Mouse (Mus musculus) hindbrain, embryonic 11.5 days (tissue): Measurements from ENCODE around the gene Npat. TPM values are rescaled to one million over a fixed set of nuclear protein-coding genes. Genes with fewer than 3 reads are reported as not detected.

Source experiments
- ATAC-seq: fragments of 200-750 bp; cut with Nextera tagmentation; 2 replicates; pipeline ENCODE4 v1.8.0; 2017; ENCODE audit warnings: mild to moderate bottlenecking, moderate TSS enrichment, moderate library complexity; ENCODE audit not compliant: low FRiP score
- DNase-seq: peaks from one replicate; pipeline ENCODE4 v3.0.0-alpha.2; 2015; ENCODE audit warnings: low spot score
- H3K27ac ChIP-seq: fragments of 300-500 bp; sonication (generic); 2 replicates; pipeline ENCODE4 v1.5.1; 2014; ENCODE audit warnings: mild to moderate bottlenecking, low read depth, low read length
- H3K27me3 ChIP-seq: fragments of 300-500 bp; sonication (generic); 2 replicates; pipeline ENCODE4 v1.6.1; 2014; ENCODE audit warnings: mild to moderate bottlenecking, low read length, moderate library complexity, mixed read lengths; ENCODE audit not compliant: control insufficient read depth, insufficient read depth
- H3K36me3 ChIP-seq: fragments of 300-500 bp; sonication (generic); 2 replicates; pipeline ENCODE4 v1.6.1; 2014; ENCODE audit warnings: mild to moderate bottlenecking, low read length, moderate library complexity, mixed read lengths; ENCODE audit not compliant: control insufficient read depth, insufficient read depth
- H3K4me1 ChIP-seq: fragments of 300-500 bp; sonication (generic); replicated peaks from 2 replicates; pipeline ENCODE4 v1.6.1; 2014; ENCODE audit warnings: low read length, mixed read lengths; ENCODE audit not compliant: control insufficient read depth, insufficient read depth
- H3K4me2 ChIP-seq: fragments of 300-500 bp; sonication (generic); replicated peaks from 2 replicates; pipeline ENCODE4 v1.6.1; 2014; ENCODE audit warnings: mild to moderate bottlenecking, low read depth, low read length
- H3K4me3 ChIP-seq: fragments of 300-500 bp; sonication (generic); 2 replicates; pipeline ENCODE4 v1.5.1; 2014; ENCODE audit warnings: low read depth, low read length
- H3K9ac ChIP-seq: fragments of 300-500 bp; sonication (generic); 2 replicates; pipeline ENCODE4 v1.6.1; 2014; ENCODE audit warnings: low read depth, low read length
- H3K9me3 ChIP-seq: fragments of 300-500 bp; sonication (generic); 2 replicates; pipeline ENCODE4 v1.6.1; 2016; ENCODE audit warnings: low read length; ENCODE audit not compliant: control insufficient read depth
- WGBS: fragments of 180-500 bp; shearing (Covaris S2); extraction: QIAGEN DNeasy Blood & Tissue Kit; methylation state at CpG from one replicate; pipeline ENCODE4 v1.1.7; 2014; 5-methylcytosine and 5-hydroxymethylcytosine counted together
- polyA plus RNA-seq: library from polyadenylated mRNA; unstranded; fragments of >200 nt; fragmentation: Nextera tagmentation; extraction: Ambion mirVana; gene quantifications from 2 replicates; pipeline ENCODE4 v1.2.1, GENCODE M21; 2014

Npat gene
- 20.3 and 21.3 TPM in 2 replicates for polyA plus RNA-seq

- WGBS, result under 1% methylated on average over 69 of the region's 69 CpGs
- Histone ChIP-seq H3K4me1 (no peaks in the 10 kb centered on the region), H3K4me2 (peak within 1 kb of the TSS; percentile 87), H3K27me3 (no peaks in the 10 kb centered on the region), H3K9me3 (no peaks in the 10 kb centered on the region), H3K36me3 (no peaks in the 10 kb centered on the region), H3K9ac (peak within 1 kb of the TSS; percentile 83), H3K4me3 (peak within 1 kb of the TSS; percentile 88), H3K27ac (peak within 1 kb of the TSS; percentile 76)
- ATAC-seq (peak; percentile 100), DNase-seq (peak; percentile 100)
These were observed at the start of gene Npat, which contains the start of gene Atm for GRCm38 (mm10) chr9:53536558-53537320. Npat (plus strand) TSS chr9:53537047. Atm (minus strand) TSS chr9:53536740.

GRCm38 (mm10) chr9:53508053-53508452, 28.8 kb upstream of the Npat start:
- H3K27ac ChIP-seq, result no peak overlapping the region
- no peaks in the 10 kb centered on the region for H3K36me3 ChIP-seq
- WGBS, result 90% methylated on average over 7 of the region's 7 CpGs
- DNase-seq (no peak), ATAC-seq (no peak)
- no peak overlapping the region for H3K9ac ChIP-seq
- no peaks in the 10 kb centered on the region for H3K4me1 ChIP-seq
- no peaks in the 10 kb centered on the region for H3K27me3 ChIP-seq
- no peak overlapping the region for H3K4me2 ChIP-seq
- no peak overlapping the region for H3K4me3 ChIP-seq
- no peaks in the 10 kb centered on the region for H3K9me3 ChIP-seq

- Histone ChIP-seq H3K9me3 (no peaks in the 10 kb centered on the region), H3K36me3 (no peaks in the 10 kb centered on the region), H3K4me3 (no peak overlapping the region), H3K27me3 (no peaks in the 10 kb centered on the region), H3K4me2 (no peak overlapping the region), H3K4me1 (no peaks in the 10 kb centered on the region), H3K9ac (no peak overlapping the region), H3K27ac (no peak overlapping the region)
- ATAC-seq, result no peak
- DNase-seq, result no peak
These were observed 22.8 kb upstream of the Npat start for GRCm38 (mm10) chr9:53514091-53514490.

GRCm38 (mm10) chr9:53517373-53518009, 19.4 kb upstream of the Npat start:
- Histone ChIP-seq H3K4me2 (no peak overlapping the region), H3K9me3 (no peaks in the 10 kb centered on the region), H3K36me3 (no peaks in the 10 kb centered on the region), H3K4me1 (no peaks in the 10 kb centered on the region), H3K27ac (no peak overlapping the region), H3K9ac (no peak overlapping the region), H3K27me3 (no peaks in the 10 kb centered on the region), H3K4me3 (no peak overlapping the region)
- no peak for DNase-seq
- WGBS, result 79% methylated on average over 9 of the region's 9 CpGs
- no peak for ATAC-seq

- ATAC-seq (no peak), DNase-seq (peak; percentile 10)
- H3K4me2 ChIP-seq, result peak overlapping the region; percentile 65
- peak overlapping the region; percentile 88 for H3K4me3 ChIP-seq
- no peaks in the 10 kb centered on the region for H3K4me1 ChIP-seq
- no peaks in the 10 kb centered on the region for H3K36me3 ChIP-seq
- 23% methylated on average over 17 of the region's 17 CpGs for WGBS
- H3K27ac ChIP-seq, result peak overlapping the region; percentile 58; the same call in 1 of the 2 replicates
- H3K9ac ChIP-seq, result peak overlapping the region; percentile 48
- no peaks in the 10 kb centered on the region for H3K9me3 ChIP-seq
- H3K27me3 ChIP-seq, result no peaks in the 10 kb centered on the region
These were observed 1.2 kb upstream of the Npat start for GRCm38 (mm10) chr9:53535416-53536320.

GRCm38 (mm10) chr9:53537336-53537965, 604 bp downstream of the Npat start:
- H3K36me3 ChIP-seq, result no peaks in the 10 kb centered on the region
- DNase-seq (no peak), ATAC-seq (no peak)
- WGBS, result under 1% methylated on average over 29 of the region's 34 CpGs
- peak overlapping the region; percentile 88 for H3K4me3 ChIP-seq
- peak overlapping the region; percentile 83 for H3K9ac ChIP-seq
- H3K27ac ChIP-seq, result peak overlapping the region; percentile 76
- H3K4me1 ChIP-seq, result no peaks in the 10 kb centered on the region
- H3K9me3 ChIP-seq, result no peaks in the 10 kb centered on the region
- no peaks in the 10 kb centered on the region for H3K27me3 ChIP-seq
- H3K4me2 ChIP-seq, result peak overlapping the region; percentile 87

- no peak overlapping the region for H3K4me3 ChIP-seq
- peaks cover 2% of the 10 kb centered on the region; the same call in 1 of the 2 replicates for H3K36me3 ChIP-seq
- H3K4me2 ChIP-seq, result no peak overlapping the region
- no peaks in the 10 kb centered on the region for H3K27me3 ChIP-seq
- H3K9ac ChIP-seq, result no peak overlapping the region
- no peaks in the 10 kb centered on the region for H3K9me3 ChIP-seq
- no peaks in the 10 kb centered on the region for H3K4me1 ChIP-seq
- no peak overlapping the region for H3K27ac ChIP-seq
- WGBS, result 94% methylated on average over 6 of the region's 6 CpGs
- DNase-seq (no peak), ATAC-seq (no peak)
These were observed 33.8 kb downstream of the Npat start for GRCm38 (mm10) chr9:53570662-53571061.
